Mouse (Mus musculus) stomach, embryonic 14.5 days (tissue): Measurements from ENCODE around the gene Polm. TPM values are rescaled to one million over a fixed set of nuclear protein-coding genes. Genes with fewer than 3 reads are reported as not detected.

Experiments
- ATAC-seq: fragments of 200-750 bp; cut with Nextera tagmentation; 2 replicates; pipeline ENCODE4 v1.8.0; 2017; ENCODE audit warnings: low read depth, moderate TSS enrichment; ENCODE audit not compliant: insufficient number of reproducible peaks, insufficient read depth, low FRiP score
- H3K27ac ChIP-seq: fragments of 300-500 bp; sonication (generic); 2 replicates; pipeline ENCODE4 v1.5.1; 2014; ENCODE audit warnings: mild to moderate bottlenecking, low read length, moderate library complexity, mixed read lengths
- H3K27me3 ChIP-seq: fragments of 300-500 bp; sonication (generic); 2 replicates; pipeline ENCODE4 v1.6.1; 2014; ENCODE audit warnings: low read length, control low read depth, mixed read lengths; ENCODE audit not compliant: control insufficient read depth, insufficient read depth
- H3K36me3 ChIP-seq: fragments of 300-500 bp; sonication (generic); 2 replicates; pipeline ENCODE4 v1.6.1; 2014; ENCODE audit warnings: mild to moderate bottlenecking, control low read depth, low read length, moderate library complexity, mixed read lengths; ENCODE audit not compliant: control insufficient read depth, insufficient read depth
- H3K4me1 ChIP-seq: fragments of 300-500 bp; sonication (generic); 2 replicates; pipeline ENCODE4 v1.6.1; 2014; ENCODE audit warnings: low read length, control low read depth, mixed read lengths; ENCODE audit not compliant: control insufficient read depth, insufficient read depth
- H3K4me2 ChIP-seq: fragments of 300-500 bp; sonication (generic); replicated peaks from 2 replicates; pipeline ENCODE4 v1.6.1; 2014; ENCODE audit warnings: low read depth, low read length, control low read depth
- H3K4me3 ChIP-seq: fragments of 300-500 bp; sonication (generic); 2 replicates; pipeline ENCODE4 v1.5.1; 2014; ENCODE audit warnings: low read depth, low read length, control low read depth
- H3K9ac ChIP-seq: fragments of 300-500 bp; sonication (generic); replicated peaks from 2 replicates; pipeline ENCODE4 v1.6.1; 2014; ENCODE audit warnings: low read depth, mild to moderate bottlenecking, control low read depth, low read length, moderate library complexity, mixed read lengths
- H3K9me3 ChIP-seq: fragments of 300-500 bp; sonication (generic); 2 replicates; pipeline ENCODE4 v1.6.1; 2016; ENCODE audit warnings: low read depth, low read length, control low read depth; ENCODE audit not compliant: control insufficient read depth
- WGBS: fragments of 180-500 bp; shearing (Covaris S2); extraction: QIAGEN DNeasy Blood & Tissue Kit; methylation state at CpG from one replicate; pipeline ENCODE4 v1.1.7; 2014; 5-methylcytosine and 5-hydroxymethylcytosine counted together
- polyA plus RNA-seq: library from polyadenylated mRNA; unstranded; fragments of >200 nt; fragmentation: Nextera tagmentation; extraction: Ambion mirVana; gene quantifications from 2 replicates; pipeline ENCODE4 v1.2.1, GENCODE M21; 2014

Polm gene
- polyA plus RNA-seq, 1 experiment from 2014 or later: 10.3 TPM

GRCm38 (mm10) chr11:5787671-5788055 is 50.2 kb downstream of the Polm start:
- H3K4me2 ChIP-seq: peak overlapping the region; percentile 66
- peaks cover 18% of the 10 kb centered on the region for H3K36me3 ChIP-seq
- peak overlapping the region; percentile 69 for H3K9ac ChIP-seq
- H3K4me1 ChIP-seq: peaks cover 13% of the 10 kb centered on the region
- H3K27ac ChIP-seq: peak overlapping the region; percentile 92
- 39% methylated on average over 8 of the region's 8 CpGs for WGBS
- no peaks in the 10 kb centered on the region for H3K27me3 ChIP-seq
- H3K4me3 ChIP-seq: peak overlapping the region; percentile 87
- no peak for ATAC-seq
- H3K9me3 ChIP-seq: no peaks in the 10 kb centered on the region

- no peak overlapping the region for H3K4me2 ChIP-seq
- H3K27ac ChIP-seq: no peak overlapping the region
- no peak for ATAC-seq
- no peaks in the 10 kb centered on the region for H3K27me3 ChIP-seq
- H3K9me3 ChIP-seq: no peaks in the 10 kb centered on the region
- H3K9ac ChIP-seq: no peak overlapping the region
- H3K36me3 ChIP-seq: peaks cover 2% of the 10 kb centered on the region; the same call in 1 of the 2 replicates
- peaks cover 13% of the 10 kb centered on the region for H3K4me1 ChIP-seq
- no peak overlapping the region for H3K4me3 ChIP-seq
These were observed 52.1 kb downstream of the Polm start for GRCm38 (mm10) chr11:5785732-5786131.

- Histone ChIP-seq H3K27me3 (no peaks in the 10 kb centered on the region), H3K4me3 (no peak overlapping the region), H3K4me2 (no peak overlapping the region), H3K36me3 (no peaks in the 10 kb centered on the region), H3K4me1 (no peaks in the 10 kb centered on the region), H3K9ac (no peak overlapping the region), H3K27ac (no peak overlapping the region), H3K9me3 (no peaks in the 10 kb centered on the region)
- peak; percentile 56; the same call in 1 of the 2 replicates for ATAC-seq
- WGBS: 62% methylated on average over 8 of the region's 8 CpGs
These were observed 55.4 kb downstream of the Polm start for GRCm38 (mm10) chr11:5782199-5782944.

- Histone ChIP-seq H3K27me3 (no peaks in the 10 kb centered on the region), H3K4me1 (no peaks in the 10 kb centered on the region), H3K9me3 (no peaks in the 10 kb centered on the region), H3K9ac (no peak overlapping the region), H3K36me3 (no peaks in the 10 kb centered on the region), H3K4me3 (no peak overlapping the region), H3K4me2 (no peak overlapping the region), H3K27ac (no peak overlapping the region)
- no peak for ATAC-seq
- WGBS: 90% methylated on average over 6 of the region's 6 CpGs
These were observed 57.7 kb downstream of the Polm start for GRCm38 (mm10) chr11:5780035-5780499.

GRCm38 (mm10) chr11:5778481-5778880 is 59.3 kb downstream of the Polm start:
- ATAC-seq: no peak
- Histone ChIP-seq H3K4me3 (no peak overlapping the region), H3K9ac (no peak overlapping the region), H3K27ac (no peak overlapping the region), H3K4me2 (no peak overlapping the region), H3K36me3 (no peaks in the 10 kb centered on the region), H3K9me3 (no peaks in the 10 kb centered on the region), H3K27me3 (no peaks in the 10 kb centered on the region), H3K4me1 (no peaks in the 10 kb centered on the region)
- 84% methylated on average over 2 of the region's 2 CpGs for WGBS

Other genes starting within 250 kb of the Polm start
- gene Mrps24, start 122.3 kb downstream of the Polm start, polyA plus RNA-seq: 206 and 225 TPM in 2 replicates
- 14.2 and 14.4 TPM in 2 replicates for gene Urgcp, start 75.6 kb downstream of the Polm start, polyA plus RNA-seq
- 108 TPM in 2 replicates for gene Dbnl, start 49.5 kb downstream of the Polm start, polyA plus RNA-seq
- gene Pgam2, start 34.3 kb downstream of the Polm start, polyA plus RNA-seq: 1.2 and 1.5 TPM in 2 replicates
- 29.2 and 30.3 TPM in 2 replicates for gene Aebp1, start 23.9 kb upstream of the Polm start, polyA plus RNA-seq
- gene Pold2, start 40.3 kb upstream of the Polm start, polyA plus RNA-seq: 101 and 112 TPM in 2 replicates
- gene Myl7, start 60.8 kb upstream of the Polm start, polyA plus RNA-seq: 4.9 and 8.4 TPM in 2 replicates
- 0.75 and 2.0 TPM in 2 replicates for gene Gck, start 112.1 kb upstream of the Polm start, polyA plus RNA-seq
- gene Ykt6, start 117.7 kb upstream of the Polm start, polyA plus RNA-seq: 23.2 and 23.3 TPM in 2 replicates
- 2.5 and 2.6 TPM in 2 replicates for gene Camk2b, start 228.3 kb upstream of the Polm start, polyA plus RNA-seq